Mouse (Mus musculus) embryonic fibroblast, embryonic 13.5 days (primary cell): ENCODE measurements at regions not wholly inside any gene's neighbourhood (a gene's known extent, or its start where the extent isn't known, plus 50 kb on each side); places are given as distances from the start of the nearest gene placed in this dataset.

Source experiments
- CTCF ChIP-seq: IDR thresholded peaks from 2 replicates; pipeline ENCODE4 v1.5.1; 2011; ENCODE audit warnings: mild to moderate bottlenecking, control low read depth, low read length, moderate library complexity, borderline replicate concordance; ENCODE audit not compliant: insufficient read depth
- POLR2A ChIP-seq: IDR thresholded peaks from 2 replicates; pipeline ENCODE4 v1.6.1; 2011; ENCODE audit warnings: low read depth, mild to moderate bottlenecking, control low read depth, low read length, moderate library complexity

- TF ChIP-seq POLR2A, result no peak
- no peak for TF ChIP-seq CTCF
Observed at GRCm38 (mm10) chr12:70774816-70775591, 50.3 kb upstream of the Frmd6 start.
